Mouse (Mus musculus) lung, adult 2 months (tissue): ENCODE measurements around the gene Zfp202.

Experiments
- CTCF ChIP-seq: fragments of 200-500 bp; IDR thresholded peaks from 2 replicates; pipeline ENCODE4 v1.5.1; 2011; ENCODE audit warnings: mild to moderate bottlenecking, low read length, control low read depth; ENCODE audit not compliant: insufficient read depth
- POLR2A ChIP-seq: fragments of 200-500 bp; IDR thresholded peaks from 2 replicates; pipeline ENCODE4 v1.6.1; 2011; ENCODE audit warnings: low read depth, mild to moderate bottlenecking, control low read depth, low read length, borderline replicate concordance; ENCODE audit errors: extremely low read depth

GRCm38 (mm10) chr9:40227874-40228789 lies 36.0 kb downstream of the Zfp202 start:
- TF ChIP-seq CTCF: peak; percentile 27; the same call in 1 of the 2 replicates
- no peak for TF ChIP-seq POLR2A
